Mouse (Mus musculus): ENCODE data around the gene Pja2.

GRCm38 (mm10) chr17:64363694-64364093, 32.0 kb upstream of the Pja2 start:
- no peak for TF ChIP-seq CTCF (IDR thresholded peaks at IDR 0.05; ENCODE audit: borderline replicate concordance, insufficient read depth, low read length)
- TF ChIP-seq POLR2A (IDR thresholded peaks at IDR 0.05; ENCODE audit: low read depth, low read length): no peak

All from embryonic fibroblast, embryonic 13.5 days (primary cell).